Mouse (Mus musculus) kidney, postnatal 0 days (tissue): ENCODE data around the gene Abhd17b. TPM values are rescaled to one million over a fixed set of nuclear protein-coding genes. Genes with fewer than 3 reads are reported as not detected.
"Not testable (repeated sequence)": the region's sequence is repeated elsewhere in the genome, so short reads cannot be mapped to it uniquely, and the experiment has no call there.

Experiments
- ATAC-seq: fragments of 200-750 bp; cut with Nextera tagmentation; replicated peaks from 2 replicates; pipeline ENCODE4 v1.8.0; 2017; ENCODE audit warnings: low read depth, moderate number of reproducible peaks, moderate TSS enrichment, moderate library complexity; ENCODE audit not compliant: low FRiP score
- DNase-seq: peaks from one replicate; pipeline ENCODE4 v3.0.0-alpha.2; 2016; ENCODE audit warnings: low spot score
- H3K27ac ChIP-seq: fragments of 300-500 bp; sonication (generic); 2 replicates; pipeline ENCODE4 v1.5.1; 2014; ENCODE audit warnings: mild to moderate bottlenecking
- H3K27me3 ChIP-seq: fragments of 300-500 bp; sonication (generic); 2 replicates; pipeline ENCODE4 v1.6.1; 2014; ENCODE audit warnings: low read length, mixed read lengths; ENCODE audit not compliant: insufficient read depth
- H3K36me3 ChIP-seq: fragments of 300-500 bp; sonication (generic); 2 replicates; pipeline ENCODE4 v1.6.1; 2014; ENCODE audit warnings: low read length, mixed read lengths; ENCODE audit not compliant: insufficient read depth
- H3K4me1 ChIP-seq: fragments of 300-500 bp; sonication (generic); replicated peaks from 2 replicates; pipeline ENCODE4 v1.6.1; 2014; ENCODE audit warnings: antibody characterized with exemption, low read length, mixed read lengths; ENCODE audit not compliant: insufficient read depth
- H3K4me2 ChIP-seq: fragments of 300-500 bp; sonication (generic); 2 replicates; pipeline ENCODE4 v1.6.1; 2014; ENCODE audit warnings: mild to moderate bottlenecking, low read length, moderate library complexity, mixed read lengths
- H3K4me3 ChIP-seq: fragments of 300-500 bp; sonication (generic); replicated peaks from 2 replicates; pipeline ENCODE4 v1.5.1; 2014; ENCODE audit warnings: low read depth, low read length
- H3K9ac ChIP-seq: fragments of 300-500 bp; sonication (generic); 2 replicates; pipeline ENCODE4 v1.6.1; 2014; ENCODE audit warnings: low read depth, low read length
- H3K9me3 ChIP-seq: fragments of 300-500 bp; sonication (generic); replicated peaks from 2 replicates; pipeline ENCODE4 v1.6.1; 2016; ENCODE audit warnings: low read length, inconsistent platforms, mixed read lengths
- CTCF ChIP-seq: IDR thresholded peaks from 2 replicates; pipeline ENCODE4 v1.5.1; 2016; ENCODE audit warnings: antibody characterized with exemption, low read depth, mild to moderate bottlenecking, moderate library complexity
- WGBS: fragments of 180-500 bp; shearing (Covaris S2); extraction: QIAGEN DNeasy Blood & Tissue Kit; methylation state at CpG from one replicate; pipeline ENCODE4 v1.1.7; 2014; 5-methylcytosine and 5-hydroxymethylcytosine counted together
- polyA plus RNA-seq: library from polyadenylated mRNA; unstranded; fragments of >200 nt; fragmentation: Nextera tagmentation; extraction: Ambion mirVana; gene quantifications from 2 replicates; pipeline ENCODE4 v1.2.1, GENCODE M21; 2015

Abhd17b gene
- polyA plus RNA-seq, 1 experiment from 2014 or later: 45.3 TPM

GRCm38 (mm10) chr19:21615801-21616200 is 37.2 kb upstream of the Abhd17b start:
- no peak overlapping the region for H3K27ac ChIP-seq
- H3K4me2 ChIP-seq: no peak overlapping the region
- H3K36me3 ChIP-seq: no peaks in the 10 kb centered on the region
- ATAC-seq (no peak), DNase-seq (no peak)
- H3K4me1 ChIP-seq: no peaks in the 10 kb centered on the region
- H3K4me3 ChIP-seq: no peak overlapping the region
- H3K9ac ChIP-seq: no peak overlapping the region
- 93% methylated on average over 3 of the region's 3 CpGs for WGBS
- no peak for TF ChIP-seq CTCF
- no peaks in the 10 kb centered on the region for H3K9me3 ChIP-seq
- no peaks in the 10 kb centered on the region for H3K27me3 ChIP-seq

DNA sequence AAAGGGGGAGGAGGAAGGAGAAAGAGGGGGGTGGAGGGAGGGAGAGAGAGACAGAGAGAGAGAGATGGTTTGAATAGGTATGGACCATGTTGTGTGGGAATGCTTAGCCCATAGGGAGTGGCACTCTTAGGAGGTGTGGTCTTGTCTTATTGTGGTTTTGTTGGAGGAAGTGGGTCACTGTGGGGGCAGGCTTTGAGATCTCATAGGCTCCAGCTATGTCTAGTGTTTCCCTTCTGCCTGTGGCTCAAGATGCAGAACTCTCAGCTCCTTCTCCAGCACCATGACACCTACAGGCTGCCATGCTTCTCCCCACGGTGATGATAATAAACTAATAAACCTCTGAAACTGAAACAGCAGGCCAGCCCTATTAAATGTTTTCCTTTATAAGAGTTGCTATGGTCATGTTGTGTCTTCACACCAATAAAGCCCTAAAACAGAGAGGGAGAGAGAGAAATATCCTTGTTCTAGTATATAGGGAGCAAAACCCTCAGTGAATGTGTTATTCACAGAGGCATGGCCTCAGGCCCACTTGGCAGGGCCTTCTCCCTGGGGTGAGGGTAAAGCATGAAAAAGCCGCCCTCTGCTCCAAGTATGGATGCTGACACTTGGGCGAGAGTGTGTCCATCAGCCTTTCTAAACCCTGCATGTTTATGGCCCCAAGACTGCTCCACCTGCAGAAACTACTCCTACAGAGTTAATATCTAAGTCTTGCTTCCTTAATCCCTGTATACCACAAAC is 29.4 kb upstream of the Abhd17b start:
- H3K27me3 ChIP-seq: no peaks in the 10 kb centered on the region
- no peaks in the 10 kb centered on the region for H3K4me1 ChIP-seq
- H3K9ac ChIP-seq: no peak overlapping the region
- WGBS: 69% methylated on average over 3 of the region's 3 CpGs
- H3K9me3 ChIP-seq: no peaks in the 10 kb centered on the region
- H3K4me2 ChIP-seq: no peak overlapping the region
- no peak overlapping the region for H3K27ac ChIP-seq
- no peaks in the 10 kb centered on the region for H3K36me3 ChIP-seq
- DNase-seq (no peak), ATAC-seq (no peak)
- TF ChIP-seq CTCF: no peak
- no peak overlapping the region for H3K4me3 ChIP-seq

- Histone ChIP-seq H3K9me3 (no peaks in the 10 kb centered on the region), H3K27ac (no peak overlapping the region), H3K9ac (no peak overlapping the region), H3K4me3 (no peak overlapping the region), H3K27me3 (no peaks in the 10 kb centered on the region), H3K4me1 (no peaks in the 10 kb centered on the region), H3K36me3 (no peaks in the 10 kb centered on the region), H3K4me2 (no peak overlapping the region)
- ATAC-seq (no peak), DNase-seq (no peak)
- TF ChIP-seq CTCF: no peak
- WGBS: 89% methylated on average over 4 of the region's 4 CpGs
These were observed 28.8 kb upstream of the Abhd17b start for GRCm38 (mm10) chr19:21624148-21624535.

GRCm38 (mm10) chr19:21626271-21626988 is 26.6 kb upstream of the Abhd17b start:
- 77% methylated on average over 6 of the region's 6 CpGs for WGBS
- H3K4me3 ChIP-seq: no peak overlapping the region
- ATAC-seq (no peak), DNase-seq (no peak)
- H3K27me3 ChIP-seq: no peaks in the 10 kb centered on the region
- no peaks in the 10 kb centered on the region for H3K9me3 ChIP-seq
- TF ChIP-seq CTCF: no peak
- H3K36me3 ChIP-seq: no peaks in the 10 kb centered on the region
- no peak overlapping the region for H3K4me2 ChIP-seq
- H3K27ac ChIP-seq: no peak overlapping the region
- no peak overlapping the region for H3K9ac ChIP-seq
- no peaks in the 10 kb centered on the region for H3K4me1 ChIP-seq

GRCm38 (mm10) chr19:21628440-21628839 is 24.5 kb upstream of the Abhd17b start:
- not testable (repeated sequence) for DNase-seq, ATAC-seq, H3K4me3 ChIP-seq, H3K9me3 ChIP-seq, H3K4me1 ChIP-seq, H3K27ac ChIP-seq, H3K27me3 ChIP-seq, H3K9ac ChIP-seq, H3K36me3 ChIP-seq, H3K4me2 ChIP-seq
- 59% methylated on average over 9 of the region's 11 CpGs for WGBS

DNA sequence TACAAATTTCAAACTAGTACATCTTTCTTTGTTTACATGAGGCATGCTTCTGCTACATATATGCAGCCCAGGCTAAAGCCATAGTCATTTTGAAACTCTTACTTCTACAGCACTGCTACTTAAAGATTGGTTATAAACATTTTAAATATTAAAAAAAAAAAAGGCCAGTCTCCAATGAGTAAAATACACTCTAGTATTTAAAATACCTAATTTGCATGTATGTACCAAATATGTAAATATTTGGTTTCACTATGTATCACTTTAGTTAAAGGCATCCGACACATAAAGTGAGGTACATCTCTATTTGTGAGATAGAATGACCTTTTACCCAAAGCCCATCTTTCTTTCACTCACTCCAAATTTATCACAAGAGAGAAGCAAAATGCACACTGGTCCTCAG is 24.0 kb upstream of the Abhd17b start:
- no peak for TF ChIP-seq CTCF
- no peak for DNase-seq
- no peaks in the 10 kb centered on the region for H3K36me3 ChIP-seq
- H3K4me1 ChIP-seq: no peaks in the 10 kb centered on the region
- no peak overlapping the region for H3K4me2 ChIP-seq
- 79% methylated on average over 1 of the region's 1 CpGs for WGBS
- no peak for ATAC-seq
- no peaks in the 10 kb centered on the region for H3K27me3 ChIP-seq
- no peaks in the 10 kb centered on the region for H3K9me3 ChIP-seq
- no peak overlapping the region for H3K9ac ChIP-seq
- no peak overlapping the region for H3K4me3 ChIP-seq
- no peak overlapping the region for H3K27ac ChIP-seq
